Mouse (Mus musculus) testis, postnatal 14 days (tissue): ENCODE results near the gene Ddn.

Experiments used
- DNase-seq: peaks from one replicate; pipeline ENCODE4 v3.0.0; 2021; ENCODE audit warnings: low spot score

The Ddn gene

GRCm38 (mm10) chr15:98809390-98809789, at the start of gene Ddn:
Gene Ddn (minus strand): TSS chr15:98809490.
- no peak for DNase-seq

GRCm38 (mm10) chr15:98854214-98854613, 44.9 kb upstream of the Ddn start:
- no peak for DNase-seq

- DNase-seq = no peak
Measured at GRCm38 (mm10) chr15:98853161-98853937, 44.1 kb upstream of the Ddn start.

GRCm38 (mm10) chr15:98852733-98853132, 43.4 kb upstream of the Ddn start:
- no peak for DNase-seq

- no peak for DNase-seq
Measured at GRCm38 (mm10) chr15:98852071-98852470, 42.8 kb upstream of the Ddn start.

- DNase-seq = no peak
Measured at GRCm38 (mm10) chr15:98851229-98851818, 42.0 kb upstream of the Ddn start.

- no peak for DNase-seq
Measured at GRCm38 (mm10) chr15:98850668-98851067, 41.4 kb upstream of the Ddn start.

- DNase-seq = no peak
Measured at GRCm38 (mm10) chr15:98849956-98850600, 40.8 kb upstream of the Ddn start.

GRCm38 (mm10) chr15:98849165-98849564, 39.9 kb upstream of the Ddn start:
- DNase-seq = no peak

GRCm38 (mm10) chr15:98846140-98846539, 36.9 kb upstream of the Ddn start:
- DNase-seq = no peak

- no peak for DNase-seq
Measured at GRCm38 (mm10) chr15:98845149-98845548, 35.9 kb upstream of the Ddn start.

GRCm38 (mm10) chr15:98843595-98844223, 34.4 kb upstream of the Ddn start:
- no peak for DNase-seq

- no peak for DNase-seq
Measured at GRCm38 (mm10) chr15:98839671-98840585, 30.6 kb upstream of the Ddn start.

GRCm38 (mm10) chr15:98839161-98839560, 29.9 kb upstream of the Ddn start:
- no peak for DNase-seq

- DNase-seq = no peak
Measured at GRCm38 (mm10) chr15:98837743-98838103, 28.4 kb upstream of the Ddn start.

GRCm38 (mm10) chr15:98837006-98837742, 27.9 kb upstream of the Ddn start:
- DNase-seq = no peak

- no peak for DNase-seq
Measured at GRCm38 (mm10) chr15:98835291-98835690, 26.0 kb upstream of the Ddn start.

GRCm38 (mm10) chr15:98834059-98834458, 24.8 kb upstream of the Ddn start:
- no peak for DNase-seq

GRCm38 (mm10) chr15:98833281-98833680, 24.0 kb upstream of the Ddn start:
- no peak for DNase-seq

GRCm38 (mm10) chr15:98832161-98833058, 23.1 kb upstream of the Ddn start:
- DNase-seq = no peak
